Mouse (Mus musculus) thymus, postnatal 4 days (tissue): ENCODE measurements around the gene Smap2.

ENCODE experiments used
- DNase-seq: peaks from one replicate; pipeline ENCODE4 v3.0.0; 2021

Gene Smap2

DNA sequence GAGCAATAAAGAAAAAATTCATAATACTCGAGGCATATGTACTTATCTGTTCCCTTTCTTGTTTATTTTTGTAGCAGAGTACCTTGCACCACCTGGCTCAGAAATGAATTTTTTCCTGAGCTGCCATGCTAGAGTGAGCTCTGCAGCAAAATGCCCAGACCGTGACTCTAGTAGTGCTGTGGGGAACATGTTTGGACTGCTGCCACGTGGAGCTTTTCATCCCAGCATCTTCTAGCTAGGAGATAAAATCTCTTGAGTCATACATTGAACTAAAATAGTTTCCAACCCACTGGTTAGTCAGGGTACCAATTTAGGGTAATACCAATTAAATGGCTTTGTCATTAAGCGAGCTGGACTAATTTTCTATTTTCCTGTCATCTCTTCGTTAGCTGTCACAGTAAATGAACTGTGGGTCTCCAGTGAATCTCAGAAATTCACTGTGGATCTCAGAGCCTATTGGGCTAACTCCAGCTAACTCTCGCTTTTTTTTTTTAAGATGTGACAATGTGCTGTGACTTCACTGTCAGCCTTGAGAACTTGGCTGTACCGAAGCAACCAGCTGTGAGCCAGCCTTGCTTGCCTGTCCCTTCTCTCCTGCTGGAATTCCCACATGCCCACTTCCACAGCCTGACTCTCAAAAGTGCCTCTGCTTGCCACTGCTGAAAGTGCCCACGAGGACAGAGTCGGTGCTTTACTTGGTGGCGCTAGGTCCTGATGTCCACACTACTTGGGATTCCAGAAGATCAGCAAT is 3.2 kb upstream of the Smap2 start:
- DNase-seq: no peak

DNA sequence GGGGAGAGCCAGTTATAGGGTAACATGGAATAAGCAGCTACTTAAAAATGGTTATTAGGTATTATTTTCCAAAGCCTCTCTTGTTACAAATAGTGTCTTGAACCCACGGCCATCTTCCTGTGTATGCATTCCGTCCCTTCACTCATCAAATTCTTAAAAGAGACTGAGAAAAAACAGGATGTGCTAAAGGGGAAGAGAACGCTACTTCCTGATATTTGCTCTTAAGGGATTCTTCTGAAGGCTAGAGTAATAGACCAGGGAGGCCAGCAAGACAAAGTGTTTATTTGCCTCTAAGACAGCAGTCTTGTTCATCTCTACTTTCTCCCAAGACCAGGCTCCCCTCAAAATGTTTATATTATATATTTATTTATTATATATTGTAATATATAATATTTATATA is 1.2 kb upstream of the Smap2 start:
- no peak for DNase-seq

DNA sequence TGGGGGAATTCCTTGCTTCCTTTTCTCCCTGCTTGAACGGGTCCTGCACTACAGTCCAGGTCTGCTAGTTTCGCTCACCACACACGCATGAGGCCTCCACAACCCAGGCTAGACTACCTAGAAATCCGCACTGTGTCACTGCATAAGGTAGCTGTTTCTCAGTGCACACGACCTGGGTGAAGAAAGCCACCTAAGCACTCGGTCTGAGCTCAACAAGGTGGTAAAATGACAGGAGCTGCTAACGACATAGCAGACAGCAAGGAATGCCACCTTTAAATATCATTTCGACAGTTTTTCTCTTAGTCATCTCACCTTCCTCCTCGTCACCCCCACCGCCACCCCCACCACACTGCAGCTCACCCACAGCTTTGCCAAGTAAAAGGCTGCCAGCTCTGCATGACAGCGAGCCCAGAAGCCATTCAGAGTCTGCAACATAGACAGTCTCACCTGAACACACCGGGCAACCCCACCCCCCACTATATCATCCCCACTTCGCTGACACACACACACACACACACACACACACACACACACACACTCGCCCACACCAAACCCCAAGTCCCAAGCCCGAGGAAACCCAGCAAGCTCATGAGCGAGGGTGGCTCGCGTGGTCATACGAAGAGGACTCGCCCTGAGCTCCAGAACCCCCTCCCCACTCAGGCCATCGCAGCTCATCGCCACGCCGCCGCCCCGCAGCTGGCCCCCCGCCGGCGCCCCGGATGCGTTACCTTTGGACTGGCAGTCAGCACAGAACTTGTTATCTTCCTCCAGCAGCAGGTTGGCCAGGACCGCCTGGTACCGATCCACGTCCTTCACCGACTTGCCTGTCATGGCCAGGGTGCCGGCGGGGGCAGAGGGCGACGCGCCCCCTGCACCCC is 787 bp downstream of the Smap2 start:
- peak; percentile 54 for DNase-seq

DNA sequence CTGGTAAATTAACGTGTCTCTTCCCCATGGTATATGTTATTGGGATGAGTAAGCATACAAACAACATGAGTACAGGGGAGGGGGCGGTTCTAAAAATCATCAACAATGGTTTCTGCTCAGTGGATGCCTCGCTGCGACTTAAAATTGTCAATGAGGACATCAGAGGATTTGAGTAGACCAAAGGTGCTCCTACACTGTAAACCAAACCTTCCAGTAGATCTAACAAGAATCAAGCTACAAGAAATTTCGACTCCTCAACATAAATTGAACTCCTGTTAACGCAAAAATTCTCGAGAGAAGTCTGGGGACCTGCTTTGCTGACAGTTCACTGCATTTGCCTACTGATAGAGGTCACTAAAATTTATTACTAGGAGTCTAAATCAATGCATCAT is 1.8 kb downstream of the Smap2 start:
- no peak for DNase-seq

DNA sequence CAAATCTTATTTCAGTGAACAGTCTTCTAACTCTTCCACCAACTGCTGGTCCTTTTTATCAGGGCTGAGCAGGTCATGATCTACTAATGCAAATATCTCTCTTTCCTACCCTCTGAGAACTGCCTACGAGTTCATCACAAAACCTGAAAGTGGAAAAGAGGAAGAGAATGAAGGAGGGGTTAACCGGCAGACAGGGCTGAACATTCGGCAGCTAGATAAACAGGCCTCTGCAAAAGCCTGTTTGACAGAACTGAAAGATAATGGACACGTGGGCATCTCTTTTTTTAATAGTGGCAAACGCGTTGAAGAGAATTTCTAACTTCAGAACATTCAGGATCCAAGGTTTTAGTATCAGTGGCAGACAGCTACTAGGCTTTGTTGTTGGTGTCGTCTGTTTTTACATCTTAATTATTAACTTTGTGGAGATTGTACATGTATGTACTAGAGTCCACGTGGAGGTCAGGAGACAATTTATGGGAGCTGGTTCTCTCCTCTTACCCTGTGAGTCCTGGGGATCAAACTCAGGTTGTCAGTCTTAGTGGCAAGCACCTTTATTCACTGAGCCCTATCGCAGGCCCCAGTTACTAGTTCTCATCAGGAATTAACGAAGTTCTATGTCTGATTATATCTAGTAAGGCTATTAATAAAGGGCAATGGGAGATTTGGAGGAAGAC is 2.3 kb downstream of the Smap2 start:
- DNase-seq: no peak

DNA sequence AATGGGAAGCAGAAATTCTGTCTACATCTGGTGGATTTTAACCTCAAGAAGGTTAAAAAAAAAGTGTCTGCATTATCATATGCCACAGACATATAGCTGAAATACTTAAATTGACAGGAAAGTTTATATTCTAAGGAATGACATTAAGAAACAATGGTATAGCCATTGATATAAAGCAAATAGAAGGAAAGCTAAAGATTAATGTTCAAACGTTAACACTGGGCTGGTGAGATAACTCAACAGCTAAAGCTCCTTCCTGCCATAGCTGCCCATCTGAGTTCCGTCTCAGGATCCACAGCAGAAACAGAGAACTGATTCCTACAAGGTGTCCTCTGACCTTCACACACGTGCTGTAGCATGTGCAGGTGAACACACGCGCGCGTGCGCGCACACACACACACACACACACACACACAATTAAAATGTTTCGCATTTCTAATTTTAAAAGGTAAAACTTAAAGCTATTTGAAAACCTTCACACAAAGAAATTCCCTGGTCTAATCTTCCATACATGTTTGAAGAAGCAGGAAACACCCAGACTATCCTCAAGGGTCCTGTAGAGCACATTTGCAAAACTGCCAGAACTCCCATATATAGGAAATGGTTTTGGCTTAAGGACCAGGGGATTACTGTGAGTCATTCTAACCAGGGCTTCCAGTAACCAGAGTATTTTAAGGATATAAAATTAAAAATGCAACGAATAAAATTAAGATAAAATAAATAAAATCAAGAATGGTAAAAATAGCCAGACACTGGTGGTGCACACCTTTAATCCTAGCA is 6.1 kb downstream of the Smap2 start:
- no peak for DNase-seq

DNA sequence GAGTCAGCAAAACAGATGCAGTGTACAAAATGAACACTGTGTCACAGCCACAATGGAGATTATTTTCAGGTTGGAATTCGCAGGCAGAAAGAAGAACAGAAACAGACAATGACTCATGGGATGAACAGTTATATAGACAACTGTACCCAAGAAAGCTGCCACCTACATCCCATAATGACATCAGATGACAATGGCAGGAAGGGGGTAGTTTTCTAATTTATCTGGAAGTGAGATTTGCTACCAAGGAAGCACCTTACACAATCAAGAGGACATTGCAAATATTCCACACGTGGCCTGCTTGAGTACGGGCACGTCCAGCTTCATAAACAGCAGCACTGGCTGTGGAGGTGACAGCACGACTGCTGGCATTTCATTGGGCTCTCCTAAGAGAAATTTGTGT is 7.9 kb downstream of the Smap2 start:
- DNase-seq: no peak

DNA sequence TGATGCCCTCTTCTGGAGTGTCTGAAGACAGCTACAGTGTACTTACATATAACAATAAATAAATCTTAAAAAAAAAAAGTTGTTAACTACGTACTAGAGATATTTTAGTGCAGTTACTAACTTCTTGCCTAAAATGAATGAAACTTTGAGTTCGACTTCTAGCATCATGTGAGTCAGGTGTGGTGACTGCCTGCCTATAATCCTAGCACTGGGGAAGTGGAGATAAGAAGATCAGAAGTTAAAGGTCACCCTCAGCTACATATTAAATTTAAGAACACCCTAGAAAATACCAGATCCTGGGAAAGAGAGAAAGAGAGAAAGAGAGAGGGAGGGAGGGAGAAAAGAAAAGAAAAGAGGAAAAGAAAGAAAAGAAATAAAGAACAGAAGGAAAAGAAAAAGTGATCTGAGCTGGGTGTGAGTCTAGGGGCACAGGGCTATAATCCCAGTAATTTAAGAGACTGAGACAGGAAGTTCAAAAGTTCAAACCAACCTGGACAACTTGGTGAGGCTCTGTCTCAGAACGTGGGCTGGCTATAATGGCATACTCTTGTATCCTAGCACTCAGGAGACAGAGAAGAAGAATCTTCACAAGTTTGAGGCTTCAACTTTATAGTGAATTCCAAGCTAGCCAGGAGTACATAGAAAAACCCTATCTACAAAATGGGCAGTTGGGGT is 8.8 kb downstream of the Smap2 start:
- no peak for DNase-seq

DNA sequence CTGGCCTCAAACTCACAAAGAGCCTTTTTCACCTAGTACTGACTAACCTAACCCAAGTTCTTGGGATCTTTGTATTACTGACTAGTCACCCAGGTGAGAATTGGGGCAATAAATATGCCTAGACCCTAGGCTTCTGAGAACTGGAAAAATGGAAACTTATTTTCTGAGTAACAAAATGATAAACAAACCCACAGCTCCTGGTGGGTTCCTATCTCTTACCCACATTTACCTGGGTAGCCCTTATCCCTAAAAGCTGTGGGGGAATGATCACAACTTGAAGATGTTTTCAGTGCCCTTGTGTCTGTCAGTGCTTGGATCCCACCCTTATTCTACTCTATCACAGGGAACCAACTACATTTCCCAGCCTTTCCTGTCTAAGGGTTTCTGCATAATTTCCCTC is 10.0 kb downstream of the Smap2 start:
- no peak for DNase-seq

DNA sequence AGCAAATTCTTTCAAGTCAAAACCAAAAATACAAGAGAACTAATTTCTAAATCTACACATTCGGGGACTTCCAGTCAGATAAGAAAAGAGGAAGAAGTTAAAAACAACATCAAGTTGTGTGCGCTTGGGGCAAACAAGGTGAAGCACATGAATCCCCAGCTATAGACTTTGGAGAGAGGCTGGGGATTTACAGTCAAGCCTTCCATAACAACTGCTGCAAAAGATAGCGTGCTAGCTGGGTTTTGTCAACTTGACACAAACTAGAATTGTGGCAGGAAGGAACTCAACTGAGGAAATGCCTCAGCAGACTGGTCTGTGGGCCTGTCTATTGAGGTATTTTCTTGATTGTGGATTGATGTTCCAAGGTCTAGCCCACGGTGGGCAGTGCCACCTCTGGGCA is 12.4 kb downstream of the Smap2 start:
- DNase-seq: no peak

DNA sequence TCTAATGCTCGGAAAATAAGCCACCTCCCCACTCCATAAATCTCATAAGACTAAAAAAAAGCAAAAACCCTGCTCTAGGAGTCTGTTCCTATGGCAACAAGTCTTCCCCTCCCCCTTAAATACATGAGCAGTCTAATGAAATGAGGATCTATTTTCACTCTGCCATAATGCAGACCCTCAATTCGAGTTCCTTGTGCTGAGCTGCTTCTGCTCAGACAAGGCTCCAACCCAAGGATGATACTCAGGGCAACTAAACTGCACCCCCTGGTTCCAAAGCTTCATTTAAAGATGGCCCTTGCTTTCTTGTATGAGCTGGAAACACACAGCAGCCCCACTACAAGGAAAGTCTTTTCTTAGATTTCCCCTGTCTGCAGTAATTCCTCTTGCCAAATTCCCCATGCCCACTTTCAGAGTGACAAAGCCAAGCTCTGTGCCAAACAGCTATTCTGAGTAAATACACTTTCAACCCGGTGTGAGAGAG is 13.4 kb downstream of the Smap2 start:
- no peak for DNase-seq

DNA sequence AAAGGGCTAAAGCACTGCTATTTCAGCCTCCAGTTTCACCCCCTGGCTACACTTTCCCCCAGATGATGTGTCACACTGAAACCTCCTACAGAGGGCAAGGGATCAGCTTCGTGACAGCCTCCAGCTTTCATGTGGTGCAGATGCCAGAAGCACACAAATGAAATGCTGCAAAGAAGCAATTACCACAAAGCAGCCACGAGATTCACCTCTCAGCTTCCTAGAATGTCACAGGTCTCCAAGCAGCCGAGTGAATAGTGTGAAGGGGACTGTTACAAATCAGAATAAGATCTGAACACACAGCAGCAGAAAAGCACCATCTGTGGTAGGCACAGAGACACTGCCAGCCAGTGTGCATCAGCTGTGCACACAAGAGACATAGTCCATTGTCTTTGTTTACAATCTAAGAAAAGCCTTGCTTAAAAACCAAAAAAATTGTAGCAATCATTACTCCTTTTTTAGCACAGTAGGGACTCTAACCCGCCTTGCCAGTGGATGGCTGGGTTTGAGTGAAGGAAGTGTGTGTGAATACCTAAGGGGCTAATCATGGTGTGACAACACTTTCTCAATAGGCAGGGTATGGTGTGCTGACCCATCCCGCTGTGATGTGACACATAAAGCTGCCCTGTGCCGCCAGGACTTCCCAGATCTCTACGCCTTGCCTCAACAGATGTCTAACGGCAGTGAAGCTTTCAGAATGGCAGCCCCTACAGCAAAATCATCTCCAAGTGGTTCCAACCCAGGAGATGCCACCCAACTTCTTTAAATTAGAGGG is 14.5 kb downstream of the Smap2 start:
- peak; percentile 47 for DNase-seq

DNA sequence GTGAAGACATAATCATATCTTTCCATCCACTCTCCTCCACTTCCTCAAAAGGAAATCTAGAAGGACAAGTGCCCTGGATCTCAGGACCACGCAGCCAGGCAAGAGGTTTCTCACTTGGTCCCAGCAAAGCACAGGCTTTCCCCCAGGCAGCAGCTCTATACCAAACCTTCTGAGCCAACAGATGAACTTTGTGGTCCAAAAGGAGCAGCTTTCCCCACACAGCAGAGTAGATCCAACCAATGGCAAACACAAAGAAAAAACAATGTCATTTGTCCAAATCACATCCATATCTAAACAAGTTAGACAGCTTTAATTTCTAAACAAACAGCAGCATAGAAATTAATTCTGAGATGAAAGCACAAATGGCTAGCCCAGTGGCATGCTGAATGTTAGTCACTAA is 15.4 kb downstream of the Smap2 start:
- no peak for DNase-seq

DNA sequence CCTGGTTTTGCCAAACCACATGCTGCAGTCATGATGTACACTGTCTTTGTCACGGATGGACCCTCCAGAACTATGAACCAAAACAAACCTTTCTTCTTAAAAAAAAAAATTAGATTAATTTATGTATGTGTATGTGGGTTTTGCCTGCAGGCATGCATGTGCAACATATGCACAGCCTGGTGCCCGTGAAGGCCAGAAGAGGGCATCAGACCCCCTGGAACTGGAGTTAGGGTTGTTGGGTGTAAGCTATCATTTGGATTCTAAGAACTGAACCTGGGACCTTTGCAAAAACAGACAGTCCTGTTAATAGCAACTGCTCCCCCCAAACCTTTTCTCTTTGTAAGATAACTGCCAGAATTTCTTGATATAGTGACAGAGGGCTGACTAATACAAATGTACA is 16.0 kb downstream of the Smap2 start:
- DNase-seq: peak; percentile 25

DNA sequence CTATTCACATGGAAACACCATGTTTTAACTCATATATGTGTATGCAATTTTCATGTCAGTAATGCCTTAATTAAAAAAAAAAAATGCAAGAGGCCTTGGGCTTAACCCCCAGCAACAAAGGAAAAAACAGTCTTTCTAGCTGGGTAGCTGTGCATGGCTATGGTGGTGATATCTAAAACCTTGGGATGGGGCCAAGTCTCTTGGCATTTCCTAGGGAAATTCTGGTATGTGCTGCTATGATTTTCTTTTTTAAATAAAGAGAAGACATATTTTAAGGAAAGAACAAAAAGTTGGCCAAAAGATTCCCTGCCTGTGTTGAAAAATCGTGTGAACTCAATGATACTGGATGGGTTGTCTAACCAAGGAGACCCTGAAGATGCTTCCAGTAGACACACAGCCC is 21.1 kb downstream of the Smap2 start:
- DNase-seq: no peak

DNA sequence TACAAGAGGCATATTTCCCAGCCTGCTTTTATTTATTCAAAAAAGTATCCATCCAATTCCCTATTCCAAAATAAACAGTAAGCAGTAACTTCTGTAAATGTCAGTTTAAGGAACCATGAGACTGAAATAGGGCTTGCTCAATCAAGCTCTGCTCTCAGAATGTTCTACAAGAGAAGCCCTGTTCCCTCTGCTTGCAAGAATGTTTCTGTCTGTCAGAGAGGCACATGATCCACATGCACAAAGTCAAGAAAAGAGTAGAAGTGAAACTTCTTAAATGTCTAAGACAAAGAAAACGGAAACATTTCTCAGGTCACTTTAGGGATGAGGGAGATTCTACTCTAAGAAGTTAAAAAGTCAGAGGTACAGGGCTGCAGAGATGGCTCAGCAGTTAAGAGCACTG is 24.0 kb downstream of the Smap2 start:
- DNase-seq: no peak

DNA sequence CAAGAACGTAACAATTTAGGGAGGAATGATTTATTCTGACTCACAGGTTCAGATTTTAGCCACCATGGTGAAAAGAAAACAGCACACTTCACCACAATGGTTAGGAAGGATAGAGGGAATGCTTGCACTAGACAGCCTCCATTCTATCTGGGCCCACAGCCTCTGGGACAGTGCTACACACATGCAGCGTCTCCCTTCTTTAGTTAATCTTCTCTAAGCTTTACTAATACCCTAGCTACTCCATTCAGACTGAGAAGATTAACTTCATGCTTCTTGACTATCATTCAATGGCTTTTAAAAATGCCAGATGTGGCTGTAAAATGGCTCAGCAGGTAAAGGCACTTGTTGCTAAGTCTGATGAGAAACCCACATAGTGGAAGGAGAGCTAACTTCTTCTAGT is 24.8 kb downstream of the Smap2 start:
- no peak for DNase-seq

DNA sequence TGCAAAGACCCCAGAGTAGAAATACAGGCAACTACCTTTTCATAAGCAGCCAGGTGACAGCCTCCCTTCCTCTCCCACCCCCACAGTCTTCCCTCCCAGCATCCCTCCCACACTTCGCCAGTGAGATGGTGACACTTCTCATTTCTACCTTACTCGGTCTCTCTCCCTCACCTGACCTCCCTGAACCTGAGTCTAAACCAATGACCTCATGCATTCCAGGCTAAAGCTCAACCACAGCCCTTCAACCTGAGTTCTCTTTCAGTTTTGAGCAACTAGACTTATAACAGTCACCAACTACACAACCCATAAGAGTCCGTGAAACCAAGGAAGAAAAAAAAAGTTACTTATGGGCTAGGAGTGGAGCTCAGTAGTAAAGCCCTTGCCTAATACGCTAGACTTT is 29.7 kb downstream of the Smap2 start:
- DNase-seq: no peak

DNA sequence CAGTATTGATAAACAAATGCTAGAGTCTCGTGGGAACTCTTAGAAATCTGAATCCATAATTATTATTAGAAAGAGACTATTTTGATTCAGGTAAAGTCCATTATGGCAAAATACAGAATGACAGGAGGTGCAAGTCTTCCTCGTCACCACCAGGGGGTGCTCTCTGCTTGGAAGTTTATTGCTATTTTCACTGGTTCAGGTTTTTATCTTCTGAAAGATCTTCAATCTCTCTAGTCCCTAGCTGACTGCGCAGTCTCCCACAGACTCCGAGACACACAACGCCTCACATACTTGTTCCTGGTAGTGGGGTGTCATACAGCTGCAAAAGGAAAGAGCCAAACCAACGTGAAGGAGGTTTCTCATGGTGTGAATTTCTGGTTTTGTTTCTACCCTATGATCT is 30.6 kb downstream of the Smap2 start:
- DNase-seq: peak; percentile 74

DNA sequence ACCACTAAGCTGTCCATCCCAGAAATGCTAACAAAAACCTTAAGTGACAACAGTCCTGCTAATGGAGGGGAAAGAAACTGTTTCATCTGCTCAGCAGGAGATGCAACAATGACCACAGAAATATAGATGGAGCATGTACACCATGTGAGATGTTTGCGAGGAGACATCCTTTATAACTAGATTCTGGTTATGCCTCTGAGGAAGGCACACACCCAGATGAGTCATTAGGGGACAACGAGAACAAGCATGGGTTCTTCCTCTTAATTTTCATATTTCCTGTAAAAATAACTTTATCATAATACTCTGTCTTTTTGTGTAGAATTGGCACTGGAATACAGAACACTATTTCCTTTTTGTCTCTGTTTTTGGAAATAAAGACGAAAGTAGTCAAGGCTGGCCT is 38.8 kb downstream of the Smap2 start:
- DNase-seq: no peak

DNA sequence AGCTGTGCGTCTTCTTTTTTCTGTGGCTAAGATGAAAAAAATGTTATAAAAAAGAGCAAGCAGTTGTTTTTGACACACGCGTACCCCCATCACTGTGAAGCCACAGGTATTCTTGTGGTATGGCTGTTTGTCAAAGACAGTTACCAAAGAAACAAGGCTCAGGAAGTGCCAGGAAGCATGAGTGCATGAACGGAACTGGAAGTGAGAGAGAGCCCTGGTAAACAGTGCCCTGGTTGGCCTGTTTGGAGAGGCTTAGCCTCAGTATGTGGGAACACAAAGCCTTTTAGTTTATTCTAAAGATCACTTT is 41.7 kb downstream of the Smap2 start:
- DNase-seq: no peak
